8 mouse cellular contexts compared by ENCODE assay signal in genomic region chr19:47918016-47918415, GRCm38 (mm10). TPM values are rescaled to one million over a fixed set of nuclear protein-coding genes. Genes with fewer than 3 reads are reported as not detected.
DNase-seq lines count a peak whose midpoint lies in the region; ATAC-seq lines count a peak whose summit lies in the region.

No protein-coding gene starts in this region.

- H3K4me3 ChIP-seq in neural tube, embryonic 11.5 days (ENCODE audit: low read depth, low read length), result peak overlapping the region; percentile 80
- H3K4me3 ChIP-seq in forebrain, embryonic 16.5 days (replicated peaks; ENCODE audit: low read length), result peak overlapping the region; percentile 76
- peak overlapping the region; percentile 83 for H3K4me3 ChIP-seq in liver, embryonic 12.5 days
- peak overlapping the region; percentile 93 for H3K4me3 ChIP-seq in stomach, embryonic 15.5 days (replicated peaks)

- no peak overlapping the region for H3K27ac ChIP-seq in neural tube, embryonic 11.5 days (ENCODE audit: low read depth, low read length)
- H3K27ac ChIP-seq in forebrain, embryonic 16.5 days (ENCODE audit: low read length), result no peak overlapping the region
- peak overlapping the region; percentile 80; the same call in 1 of the 2 replicates for H3K27ac ChIP-seq in liver, embryonic 12.5 days
- peak overlapping the region; percentile 97; the same call in 1 of the 2 replicates for H3K27ac ChIP-seq in stomach, embryonic 15.5 days

- H3K9me3 ChIP-seq in neural tube, embryonic 11.5 days (ENCODE audit: control insufficient read depth, low read length), result no peaks in the 10 kb centered on the region
- no peaks in the 10 kb centered on the region for H3K9me3 ChIP-seq in forebrain, embryonic 16.5 days (ENCODE audit: control insufficient read depth, low read length)
- H3K9me3 ChIP-seq in liver, embryonic 12.5 days (replicated peaks), result no peaks in the 10 kb centered on the region
- H3K9me3 ChIP-seq in stomach, embryonic 15.5 days, result no peaks in the 10 kb centered on the region

- no peaks in the 10 kb centered on the region for H3K36me3 ChIP-seq in neural tube, embryonic 11.5 days (ENCODE audit: control insufficient read depth, insufficient read depth, low read length)
- no peaks in the 10 kb centered on the region for H3K36me3 ChIP-seq in forebrain, embryonic 16.5 days (ENCODE audit: control insufficient read depth, insufficient read depth)
- H3K36me3 ChIP-seq in liver, embryonic 12.5 days, result no peaks in the 10 kb centered on the region
- no peaks in the 10 kb centered on the region for H3K36me3 ChIP-seq in stomach, embryonic 15.5 days

- DNase-seq in neural tube, embryonic 11.5 days (ENCODE audit: low spot score), result no peak
- DNase-seq in neural tube, embryonic 10.5 days (ENCODE audit: extremely low spot score, low spot score), result no peak
- DNase-seq in gastrocnemius, postnatal 14 days, result no peak
- DNase-seq in layer of hippocampus, adult 8-10 months (ENCODE audit: low spot score in 2 of 2), result no peak
- no peak for DNase-seq in spleen, postnatal 4 days (ENCODE audit: low spot score in 2 of 2)

- ATAC-seq in neural tube, embryonic 11.5 days (ENCODE audit: insufficient read depth, low FRiP score, low TSS enrichment), result no peak
- no peak for ATAC-seq in forebrain, embryonic 16.5 days
- no peak for ATAC-seq in liver, embryonic 12.5 days
- no peak for ATAC-seq in stomach, embryonic 15.5 days (ENCODE audit: insufficient read depth, low FRiP score, low read depth)

- H3K4me1 ChIP-seq in neural tube, embryonic 11.5 days (ENCODE audit: control insufficient read depth, insufficient read depth, low read length), result peaks cover 9% of the 10 kb centered on the region
- peaks cover 26% of the 10 kb centered on the region for H3K4me1 ChIP-seq in forebrain, embryonic 16.5 days (replicated peaks; ENCODE audit: control insufficient read depth, insufficient read depth, low read length)
- H3K4me1 ChIP-seq in liver, embryonic 12.5 days, result peaks cover 28% of the 10 kb centered on the region
- peaks cover 28% of the 10 kb centered on the region for H3K4me1 ChIP-seq in stomach, embryonic 15.5 days

- H3K27me3 ChIP-seq in neural tube, embryonic 11.5 days (ENCODE audit: control insufficient read depth, insufficient read depth, low read length), result no peaks in the 10 kb centered on the region
- H3K27me3 ChIP-seq in forebrain, embryonic 16.5 days (replicated peaks; ENCODE audit: control insufficient read depth, insufficient read depth, low read length), result no peaks in the 10 kb centered on the region
- H3K27me3 ChIP-seq in liver, embryonic 12.5 days (replicated peaks), result no peaks in the 10 kb centered on the region
- H3K27me3 ChIP-seq in stomach, embryonic 15.5 days (replicated peaks), result no peaks in the 10 kb centered on the region

- H3K4me2 ChIP-seq in neural tube, embryonic 11.5 days (ENCODE audit: low read depth), result peak overlapping the region; percentile 79
- peak overlapping the region; percentile 73 for H3K4me2 ChIP-seq in forebrain, embryonic 16.5 days (ENCODE audit: low read length)
- H3K4me2 ChIP-seq in liver, embryonic 12.5 days, result peak overlapping the region; percentile 90
- H3K4me2 ChIP-seq in stomach, embryonic 15.5 days, result peak overlapping the region; percentile 86

- intact Hi-C loops in gastrocnemius, postnatal 14 days (cut with DNase I; ENCODE audit: low total_unique reads), result no loop called here

- 22% methylated on average over 9 of the region's 9 CpGs for WGBS in neural tube, embryonic 11.5 days
- whole genome bisulfite sequencing in forebrain, embryonic 16.5 days, result 8% methylated on average over 9 of the region's 9 CpGs
- 24% methylated on average over 9 of the region's 9 CpGs for WGBS in liver, embryonic 12.5 days (ENCODE audit: insufficient replicate concordance)
- 19% methylated on average over 9 of the region's 9 CpGs for WGBS in stomach, embryonic 15.5 days

- H3K9ac ChIP-seq in neural tube, embryonic 11.5 days (ENCODE audit: low read length), result peak overlapping the region; percentile 93
- peak overlapping the region; percentile 75 for H3K9ac ChIP-seq in forebrain, embryonic 16.5 days (replicated peaks; ENCODE audit: low read depth, low read length)
- H3K9ac ChIP-seq in liver, embryonic 12.5 days, result peak overlapping the region; percentile 83
- H3K9ac ChIP-seq in stomach, embryonic 15.5 days, result peak overlapping the region; percentile 95; the same call in 1 of the 2 replicates

RNA-seq across cellular contexts. Expression of gene Cfap43, which starts 1.1 kb away (rescaled TPM):
- polyA plus RNA-seq in neural tube, embryonic 11.5 days (2014; fragmentation: Nextera tagmentation; extraction: Ambion mirVana), result 0.09 and 0.19 TPM in 2 replicates
- 0.63 and 1.1 TPM in 2 replicates for polyA plus RNA-seq in forebrain, embryonic 16.5 days (2015; fragmentation: Nextera tagmentation; extraction: Ambion mirVana)
- 0.04 TPM in 1 of 2 replicates, not detected in the other for polyA plus RNA-seq in liver, embryonic 12.5 days (2016; fragmentation: Nextera tagmentation; extraction: Ambion mirVana)
- polyA plus RNA-seq in stomach, embryonic 15.5 days (2015; fragmentation: Nextera tagmentation; extraction: Ambion mirVana), result 0.39 and 0.62 TPM in 2 replicates
- not detected for total RNA-seq in gastrocnemius, postnatal 14 days (2021)
- 1 to 10 TPM in 3 of 4 experiments, under 1 TPM in 1; 0.77 to 2.8 (median 1.7) TPM for total RNA-seq in layer of hippocampus, adult 8-10 months (2022)

RNA-seq across cellular contexts. Expression of gene Itprip, which starts 1.1 kb away (rescaled TPM):
- 15.4 and 15.8 TPM in 2 replicates for polyA plus RNA-seq in neural tube, embryonic 11.5 days (2014; fragmentation: Nextera tagmentation; extraction: Ambion mirVana)
- 6.9 and 7.2 TPM in 2 replicates for polyA plus RNA-seq in forebrain, embryonic 16.5 days (2015; fragmentation: Nextera tagmentation; extraction: Ambion mirVana)
- polyA plus RNA-seq in liver, embryonic 12.5 days (2016; fragmentation: Nextera tagmentation; extraction: Ambion mirVana), result 5.3 and 5.9 TPM in 2 replicates
- polyA plus RNA-seq in stomach, embryonic 15.5 days (2015; fragmentation: Nextera tagmentation; extraction: Ambion mirVana), result 11.0 and 12.6 TPM in 2 replicates
- 1 to 10 TPM; 1.1 to 1.6 TPM for total RNA-seq in gastrocnemius, postnatal 14 days (2021)
- total RNA-seq in layer of hippocampus, adult 8-10 months (2022), result 1 to 10 TPM; 1.3 to 2.6 (median 1.8) TPM

RNA-seq across cellular contexts. Expression of gene Cfap58, which starts 19.5 kb away (rescaled TPM):
- polyA plus RNA-seq in neural tube, embryonic 11.5 days (2014; fragmentation: Nextera tagmentation; extraction: Ambion mirVana), result 0.11 TPM in 2 replicates
- 0.27 and 0.33 TPM in 2 replicates for polyA plus RNA-seq in forebrain, embryonic 16.5 days (2015; fragmentation: Nextera tagmentation; extraction: Ambion mirVana)
- not detected in 2 replicates for polyA plus RNA-seq in liver, embryonic 12.5 days (2016; fragmentation: Nextera tagmentation; extraction: Ambion mirVana)
- not detected in 2 replicates for polyA plus RNA-seq in stomach, embryonic 15.5 days (2015; fragmentation: Nextera tagmentation; extraction: Ambion mirVana)
- total RNA-seq in gastrocnemius, postnatal 14 days (2021), result not detected
- under 1 TPM; 0.22 to 0.61 (median 0.51) TPM for total RNA-seq in layer of hippocampus, adult 8-10 months (2022)

RNA-seq across cellular contexts. Expression of gene Gsto2, which starts 52.7 kb away (rescaled TPM):
- 0.99 and 1.3 TPM in 2 replicates for polyA plus RNA-seq in neural tube, embryonic 11.5 days (2014; fragmentation: Nextera tagmentation; extraction: Ambion mirVana)
- polyA plus RNA-seq in forebrain, embryonic 16.5 days (2015; fragmentation: Nextera tagmentation; extraction: Ambion mirVana), result 0.84 and 1.2 TPM in 2 replicates
- 0.29 and 0.31 TPM in 2 replicates for polyA plus RNA-seq in liver, embryonic 12.5 days (2016; fragmentation: Nextera tagmentation; extraction: Ambion mirVana)
- polyA plus RNA-seq in stomach, embryonic 15.5 days (2015; fragmentation: Nextera tagmentation; extraction: Ambion mirVana), result 1.2 and 1.3 TPM in 2 replicates
- total RNA-seq in gastrocnemius, postnatal 14 days (2021), result under 1 TPM; 0.27 to 0.43 TPM
- 1 to 10 TPM; 2.2 to 4.1 (median 2.9) TPM for total RNA-seq in layer of hippocampus, adult 8-10 months (2022)

Comparison
In these comparisons a context has a peak if more than half of its experiments do, and no peak if none do; other contexts are left out.
1. H3K27ac ChIP-seq: peak in liver, embryonic 12.5 days (single experiment) and stomach, embryonic 15.5 days (single experiment); none in neural tube, embryonic 11.5 days (single experiment) and forebrain, embryonic 16.5 days (single experiment).
2. Peak in every context shown above with its lines, with median percentiles within 50 percentile points of each other: H3K4me2 ChIP-seq, H3K4me3 ChIP-seq and H3K9ac ChIP-seq.